Mouse (Mus musculus) lung, embryonic 15.5 days (tissue): Measurements from ENCODE around the gene Prickle4. TPM values are rescaled to one million over a fixed set of nuclear protein-coding genes. Genes with fewer than 3 reads are reported as not detected.

Experiments used
- ATAC-seq: fragments of 200-750 bp; cut with Nextera tagmentation; 2 replicates; pipeline ENCODE4 v1.8.0; 2017; ENCODE audit warnings: moderate number of reproducible peaks, borderline replicate concordance; ENCODE audit not compliant: low FRiP score, low TSS enrichment; ENCODE audit errors: extremely low read depth
- H3K27ac ChIP-seq: fragments of 300-500 bp; sonication (generic); 2 replicates; pipeline ENCODE4 v1.5.1; 2015; ENCODE audit warnings: moderate library complexity, mild to moderate bottlenecking, inconsistent platforms
- H3K27me3 ChIP-seq: fragments of 300-500 bp; sonication (generic); 2 replicates; pipeline ENCODE4 v1.6.1; 2015; ENCODE audit warnings: inconsistent platforms
- H3K36me3 ChIP-seq: fragments of 300-500 bp; sonication (generic); 2 replicates; pipeline ENCODE4 v1.6.1; 2015; ENCODE audit warnings: inconsistent platforms
- H3K4me1 ChIP-seq: fragments of 300-500 bp; sonication (generic); 2 replicates; pipeline ENCODE4 v1.6.1; 2015; ENCODE audit warnings: inconsistent platforms
- H3K4me2 ChIP-seq: fragments of 300-500 bp; sonication (generic); 2 replicates; pipeline ENCODE4 v1.6.1; 2015; ENCODE audit warnings: inconsistent platforms, mild to moderate bottlenecking, moderate library complexity
- H3K4me3 ChIP-seq: fragments of 300-500 bp; sonication (generic); 2 replicates; pipeline ENCODE4 v1.5.1; 2015; ENCODE audit warnings: mild to moderate bottlenecking, inconsistent platforms
- H3K9ac ChIP-seq: fragments of 300-500 bp; sonication (generic); 2 replicates; pipeline ENCODE4 v1.6.1; 2015; ENCODE audit warnings: inconsistent platforms
- H3K9me3 ChIP-seq: fragments of 300-500 bp; sonication (generic); 2 replicates; pipeline ENCODE4 v1.6.1; 2016; ENCODE audit warnings: inconsistent platforms
- WGBS: fragments of 180-500 bp; shearing (Covaris S2); methylation state at CpG from one replicate; pipeline ENCODE4 v1.1.7; 2015; 5-methylcytosine and 5-hydroxymethylcytosine counted together
- polyA plus RNA-seq: library from polyadenylated mRNA; unstranded; fragments of >200 nt; fragmentation: Nextera tagmentation; extraction: Ambion mirVana; gene quantifications from 2 replicates; pipeline ENCODE4 v1.2.1, GENCODE M21; 2015

Gene Prickle4
- polyA plus RNA-seq, 1 experiment from 2014 or later = 0.86 TPM

- Histone ChIP-seq H3K36me3 (peaks cover 24% of the 10 kb centered on the region), H3K9ac (peak within 1 kb of the TSS; percentile 77), H3K4me1 (peaks cover 14% of the 10 kb centered on the region), H3K9me3 (no peaks in the 10 kb centered on the region), H3K27me3 (no peaks in the 10 kb centered on the region; the same call in 1 of the 2 replicates), H3K27ac (peak within 1 kb of the TSS; percentile 75), H3K4me2 (peak within 1 kb of the TSS; percentile 91), H3K4me3 (peak within 1 kb of the TSS; percentile 60)
- ATAC-seq = no peak
- under 1% methylated on average over 9 of the region's 9 CpGs for WGBS
These were observed 6.3 kb downstream of the Prickle4 start, which contains the start of gene Tomm6 for GRCm38 (mm10) chr17:47688344-47688607. TSS of gene Tomm6 (minus strand) at chr17:47688386.

- Histone ChIP-seq H3K27me3 (no peaks in the 10 kb centered on the region; the same call in 1 of the 2 replicates), H3K9me3 (no peaks in the 10 kb centered on the region), H3K4me3 (peak overlapping the region; percentile 60), H3K36me3 (peaks cover 24% of the 10 kb centered on the region), H3K4me1 (peaks cover 14% of the 10 kb centered on the region), H3K4me2 (peak overlapping the region; percentile 91), H3K27ac (peak overlapping the region; percentile 75), H3K9ac (peak overlapping the region; percentile 77)
- WGBS = under 1% methylated on average over 70 of the region's 70 CpGs
- peak; percentile 85 for ATAC-seq
These were observed 6.9 kb downstream of the Prickle4 start for GRCm38 (mm10) chr17:47687409-47688343.

GRCm38 (mm10) chr17:47682836-47683235, 11.7 kb downstream of the Prickle4 start:
- 71% methylated on average over 4 of the region's 4 CpGs for WGBS
- no peaks in the 10 kb centered on the region for H3K9me3 ChIP-seq
- H3K27me3 ChIP-seq = no peaks in the 10 kb centered on the region
- H3K27ac ChIP-seq = no peak overlapping the region
- H3K4me3 ChIP-seq = no peak overlapping the region
- peaks cover 57% of the 10 kb centered on the region for H3K36me3 ChIP-seq
- no peak for ATAC-seq
- H3K9ac ChIP-seq = no peak overlapping the region
- no peak overlapping the region for H3K4me2 ChIP-seq
- peaks cover 6% of the 10 kb centered on the region for H3K4me1 ChIP-seq

- no peak overlapping the region for H3K4me2 ChIP-seq
- no peak overlapping the region for H3K9ac ChIP-seq
- H3K4me1 ChIP-seq = no peaks in the 10 kb centered on the region
- H3K4me3 ChIP-seq = no peak overlapping the region
- ATAC-seq = no peak
- H3K9me3 ChIP-seq = no peaks in the 10 kb centered on the region
- peaks cover 41% of the 10 kb centered on the region for H3K36me3 ChIP-seq
- H3K27me3 ChIP-seq = no peaks in the 10 kb centered on the region
- H3K27ac ChIP-seq = 0 out of 2 replicates have a peak overlapping the region, but pooled peaks have one; percentile 15
- WGBS = 67% methylated on average over 5 of the region's 5 CpGs
These were observed 15.8 kb downstream of the Prickle4 start for GRCm38 (mm10) chr17:47678702-47679101.

GRCm38 (mm10) chr17:47678238-47678637, 16.3 kb downstream of the Prickle4 start:
- no peak overlapping the region for H3K4me2 ChIP-seq
- WGBS = 77% methylated on average over 5 of the region's 5 CpGs
- H3K27me3 ChIP-seq = no peaks in the 10 kb centered on the region
- H3K9ac ChIP-seq = no peak overlapping the region
- H3K27ac ChIP-seq = 0 out of 2 replicates have a peak overlapping the region, but pooled peaks have one; percentile 15
- no peaks in the 10 kb centered on the region for H3K9me3 ChIP-seq
- ATAC-seq = no peak
- H3K36me3 ChIP-seq = peaks cover 36% of the 10 kb centered on the region
- H3K4me1 ChIP-seq = no peaks in the 10 kb centered on the region
- no peak overlapping the region for H3K4me3 ChIP-seq

- peaks cover 26% of the 10 kb centered on the region for H3K36me3 ChIP-seq
- no peak for ATAC-seq
- WGBS = 16% methylated on average over 9 of the region's 9 CpGs
These were observed 18.0 kb downstream of the Prickle4 start for GRCm38 (mm10) chr17:47676581-47676980.

GRCm38 (mm10) chr17:47672311-47673111, 22.0 kb downstream of the Prickle4 start:
- no peak overlapping the region for H3K27ac ChIP-seq
- H3K4me3 ChIP-seq = peak overlapping the region; percentile 45
- WGBS = 3% methylated on average over 68 of the region's 68 CpGs
- H3K9me3 ChIP-seq = no peaks in the 10 kb centered on the region
- H3K9ac ChIP-seq = peak overlapping the region; percentile 46
- H3K4me1 ChIP-seq = peaks cover 15% of the 10 kb centered on the region
- ATAC-seq = peak; percentile 87
- 0 out of 2 replicates have a peak, but pooled peaks cover 3% of the 10 kb centered on the region for H3K36me3 ChIP-seq
- peaks cover 9% of the 10 kb centered on the region for H3K27me3 ChIP-seq
- peak overlapping the region; percentile 91 for H3K4me2 ChIP-seq

More at GRCm38 (mm10) chr17:47676581-47676980, 18.0 kb downstream of the Prickle4 start:
- H3K27ac ChIP-seq = no peak overlapping the region
- peaks cover 12% of the 10 kb centered on the region for H3K4me1 ChIP-seq
- H3K4me2 ChIP-seq = no peak overlapping the region
- peaks cover 5% of the 10 kb centered on the region for H3K27me3 ChIP-seq
- H3K9me3 ChIP-seq = no peaks in the 10 kb centered on the region
- H3K9ac ChIP-seq = no peak overlapping the region
- no peak overlapping the region for H3K4me3 ChIP-seq

- H3K4me2 ChIP-seq = peak overlapping the region; percentile 91
- peak overlapping the region; percentile 45 for H3K4me3 ChIP-seq
- WGBS = 9% methylated on average over 14 of the region's 14 CpGs
- ATAC-seq = peak; percentile 50
- peaks cover 9% of the 10 kb centered on the region for H3K27me3 ChIP-seq
- H3K4me1 ChIP-seq = peaks cover 15% of the 10 kb centered on the region
- H3K27ac ChIP-seq = no peak overlapping the region
- no peaks in the 10 kb centered on the region for H3K9me3 ChIP-seq
- H3K36me3 ChIP-seq = 0 out of 2 replicates have a peak, but pooled peaks cover 3% of the 10 kb centered on the region
- 0 out of 2 replicates have a peak overlapping the region, but pooled peaks have one; percentile 38 for H3K9ac ChIP-seq
These were observed 22.6 kb downstream of the Prickle4 start for GRCm38 (mm10) chr17:47671988-47672310.

- Histone ChIP-seq H3K36me3 (no peaks in the 10 kb centered on the region), H3K27me3 (peaks cover 9% of the 10 kb centered on the region), H3K9ac (no peak overlapping the region), H3K4me2 (no peak overlapping the region), H3K9me3 (no peaks in the 10 kb centered on the region), H3K27ac (no peak overlapping the region), H3K4me3 (no peak overlapping the region), H3K4me1 (peaks cover 15% of the 10 kb centered on the region)
- 40% methylated on average over 4 of the region's 4 CpGs for WGBS
- no peak for ATAC-seq
These were observed 25.4 kb downstream of the Prickle4 start for GRCm38 (mm10) chr17:47669166-47669565.

GRCm38 (mm10) chr17:47664474-47664873, 30.1 kb downstream of the Prickle4 start:
- H3K4me2 ChIP-seq = no peak overlapping the region
- no peaks in the 10 kb centered on the region for H3K27me3 ChIP-seq

GRCm38 (mm10) chr17:47663009-47663713, 31.4 kb downstream of the Prickle4 start:
- Histone ChIP-seq H3K36me3 (no peaks in the 10 kb centered on the region), H3K4me3 (no peak overlapping the region), H3K9me3 (no peaks in the 10 kb centered on the region), H3K4me2 (no peak overlapping the region), H3K4me1 (no peaks in the 10 kb centered on the region), H3K27ac (no peak overlapping the region), H3K9ac (no peak overlapping the region), H3K27me3 (no peaks in the 10 kb centered on the region)
- 62% methylated on average over 9 of the region's 9 CpGs for WGBS
- ATAC-seq = no peak

More at GRCm38 (mm10) chr17:47664474-47664873, 30.1 kb downstream of the Prickle4 start:
- Histone ChIP-seq H3K27ac (no peak overlapping the region), H3K4me3 (no peak overlapping the region), H3K36me3 (no peaks in the 10 kb centered on the region), H3K4me1 (0 out of 2 replicates have a peak, but pooled peaks cover 3% of the 10 kb centered on the region), H3K9me3 (no peaks in the 10 kb centered on the region), H3K9ac (no peak overlapping the region)
- no peak for ATAC-seq
- WGBS = 77% methylated on average over 7 of the region's 7 CpGs
